Mouse (Mus musculus) right cerebral cortex, postnatal 14 days (tissue): ENCODE results near the gene Ccdc177.

ENCODE experiments used
- DNase-seq: peaks from one replicate; pipeline ENCODE4 v3.0.0; 2022

Gene Ccdc177

GRCm38 (mm10) chr12:80734526-80735470, 25.7 kb downstream of the Ccdc177 start:
- DNase-seq = no peak

GRCm38 (mm10) chr12:80730567-80730966, 29.9 kb downstream of the Ccdc177 start:
- peak; percentile 69 for DNase-seq

GRCm38 (mm10) chr12:80729758-80730530, 30.5 kb downstream of the Ccdc177 start:
- peak; percentile 45 for DNase-seq

GRCm38 (mm10) chr12:80728814-80729213, 31.7 kb downstream of the Ccdc177 start:
- DNase-seq = no peak

GRCm38 (mm10) chr12:80728207-80728606, 32.3 kb downstream of the Ccdc177 start:
- no peak for DNase-seq

GRCm38 (mm10) chr12:80724853-80725559, 35.5 kb downstream of the Ccdc177 start:
- peak; percentile 90 for DNase-seq

GRCm38 (mm10) chr12:80721458-80721857, 39.0 kb downstream of the Ccdc177 start:
- no peak for DNase-seq

- no peak for DNase-seq
Measured at GRCm38 (mm10) chr12:80720507-80720906, 40.0 kb downstream of the Ccdc177 start.

GRCm38 (mm10) chr12:80719141-80719540, 41.3 kb downstream of the Ccdc177 start:
- DNase-seq = no peak

GRCm38 (mm10) chr12:80715915-80716314, 44.6 kb downstream of the Ccdc177 start:
- DNase-seq = no peak

GRCm38 (mm10) chr12:80706915-80707604, 53.4 kb downstream of the Ccdc177 start:
- no peak for DNase-seq

GRCm38 (mm10) chr12:80706208-80706914, 54.1 kb downstream of the Ccdc177 start:
- DNase-seq = no peak
